Mouse (Mus musculus): ENCODE measurements around the gene Bach1.

DNA sequence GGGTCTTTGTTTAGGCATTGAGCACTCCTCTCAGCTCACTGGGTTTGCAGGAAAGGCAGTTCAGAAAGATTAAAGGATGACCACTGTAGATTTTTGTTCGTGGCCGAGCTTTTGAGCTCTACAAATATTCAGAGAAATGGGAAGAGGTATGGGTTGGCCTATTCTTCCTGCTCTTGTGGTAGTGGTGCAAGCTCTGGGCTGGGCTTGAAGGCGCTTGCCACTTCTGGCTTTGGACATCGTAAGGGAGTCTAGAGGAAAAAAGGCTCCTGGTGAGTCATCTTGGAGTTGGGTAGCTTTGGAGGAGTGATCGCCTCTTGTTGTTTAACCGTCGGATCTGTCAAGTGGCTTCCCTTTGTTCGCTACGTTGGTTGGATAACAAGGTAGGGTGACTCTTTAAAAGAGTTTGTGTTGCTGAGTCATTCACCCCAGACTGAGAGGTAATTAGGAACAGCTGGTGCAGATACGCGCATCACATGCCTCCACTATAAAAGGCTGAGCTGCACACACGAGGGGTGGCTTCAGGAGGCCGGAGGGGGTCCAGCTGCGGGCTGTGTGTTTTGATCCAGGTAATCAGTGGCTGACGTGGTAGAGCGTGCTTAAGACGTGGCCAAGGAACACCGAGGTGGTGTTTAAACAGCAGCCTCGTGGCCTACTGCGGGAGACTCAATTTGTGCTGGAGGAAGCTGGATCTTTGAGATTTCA, 1.1 kb downstream of the Bach1 start:
- no peak for TF ChIP-seq CTCF (IDR thresholded peaks at IDR 0.05; ENCODE audit: low read depth)
- TF ChIP-seq EP300 (IDR thresholded peaks at IDR 0.05; ENCODE audit: low read depth), result peak; percentile 75
